Mouse (Mus musculus) erythroblast, embryonic 14.5 days (primary cell): ENCODE data around the gene Ano1. TPM values are rescaled to one million over a fixed set of nuclear protein-coding genes. Genes with fewer than 3 reads are reported as not detected.

Source experiments
- H3K27me3 ChIP-seq: 2 replicates; pipeline ENCODE4 v1.6.1; 2012; ENCODE audit warnings: inconsistent platforms; ENCODE audit not compliant: control insufficient read depth
- H3K36me3 ChIP-seq: 2 replicates; pipeline ENCODE4 v1.6.1; 2012; ENCODE audit warnings: mild to moderate bottlenecking, inconsistent platforms; ENCODE audit not compliant: control insufficient read depth
- H3K4me1 ChIP-seq: 2 replicates; pipeline ENCODE4 v1.6.1; 2012; ENCODE audit warnings: inconsistent platforms; ENCODE audit not compliant: control insufficient read depth
- H3K4me3 ChIP-seq: replicated peaks from 2 replicates; pipeline ENCODE3; 2012; ENCODE audit warnings: moderate library complexity, mild to moderate bottlenecking, inconsistent platforms
- H3K9me3 ChIP-seq: 2 replicates; pipeline ENCODE4 v1.6.1; 2012; ENCODE audit warnings: low read length, inconsistent platforms, mixed read lengths; ENCODE audit not compliant: control insufficient read depth
- GATA1 ChIP-seq: IDR thresholded peaks from 2 replicates; pipeline ENCODE4 v1.6.1; 2012; ENCODE audit warnings: low read length, inconsistent platforms, mixed read lengths
- TAL1 ChIP-seq: IDR thresholded peaks from 3 replicates; pipeline ENCODE4 v1.6.1; 2012; ENCODE audit warnings: low read length, inconsistent platforms, mixed read lengths
- polyA plus RNA-seq: library from polyadenylated mRNA; stranded (reverse); fragments of >175 nt; gene quantifications from 2 replicates; pipeline ENCODE4 v1.2.3, GENCODE M21; 2012

The Ano1 gene
- polyA plus RNA-seq, 1 experiment: 0.08 TPM

DNA sequence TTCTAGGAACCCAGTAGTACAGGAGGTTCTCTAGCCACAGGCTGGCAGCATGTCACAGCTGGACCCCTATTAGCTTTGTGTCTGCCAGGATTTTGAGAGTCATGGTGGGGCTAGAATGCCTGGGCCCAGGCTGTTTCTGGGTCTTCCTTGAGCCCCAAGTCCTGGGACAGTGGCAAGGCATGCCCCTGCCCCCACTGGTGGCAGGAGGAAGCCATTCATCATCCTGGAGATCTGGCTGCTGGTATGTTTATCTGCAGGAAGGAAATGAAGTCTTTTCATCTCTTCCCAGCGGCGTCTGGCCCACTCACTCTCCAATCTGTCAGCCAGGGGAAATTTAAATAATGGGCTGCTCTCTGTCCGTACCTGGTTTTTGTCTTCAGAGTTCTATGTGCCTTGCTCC is 18.3 kb upstream of the Ano1 start:
- TF ChIP-seq GATA1 (no peak), TAL1 (no peak)
- Histone ChIP-seq H3K36me3 (no peaks in the 10 kb centered on the region), H3K9me3 (peaks cover 3% of the 10 kb centered on the region; the same call in 1 of the 2 replicates), H3K27me3 (peaks cover 37% of the 10 kb centered on the region), H3K4me3 (no peak overlapping the region), H3K4me1 (peaks cover 2% of the 10 kb centered on the region)

DNA sequence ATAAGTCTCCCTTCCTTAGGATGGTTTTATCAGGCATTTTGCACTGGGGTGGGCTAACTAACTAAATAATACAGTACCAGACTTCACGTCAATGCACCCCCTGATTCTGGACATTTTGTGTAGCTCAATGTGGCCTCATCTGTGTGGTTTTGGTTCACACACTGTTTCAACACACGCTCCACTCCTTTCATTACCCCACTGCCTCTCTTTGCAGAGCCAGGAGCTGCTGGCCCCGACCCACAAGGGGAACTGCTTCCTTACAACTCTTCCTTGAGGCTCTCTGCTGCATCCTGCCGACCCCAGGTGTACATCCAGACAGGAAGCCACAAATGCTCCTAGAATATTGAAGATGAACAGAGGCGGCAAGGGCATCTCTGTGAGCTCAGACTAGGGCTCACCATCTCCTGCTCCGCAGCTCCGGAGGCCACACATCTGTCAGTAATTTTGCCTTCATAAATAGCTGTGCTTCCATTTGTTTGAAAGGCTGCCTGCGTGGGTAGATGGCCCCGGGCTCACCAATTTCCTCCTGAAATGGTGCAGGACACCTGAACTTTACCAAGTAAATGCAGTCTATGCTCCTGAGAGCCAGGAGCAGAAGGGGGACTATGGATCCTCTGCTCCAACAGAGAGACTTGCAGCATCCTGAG is 17.8 kb upstream of the Ano1 start:
- Histone ChIP-seq H3K4me3 (no peak overlapping the region), H3K36me3 (no peaks in the 10 kb centered on the region), H3K9me3 (peaks cover 4% of the 10 kb centered on the region; the same call in 1 of the 2 replicates), H3K4me1 (0 out of 2 replicates have a peak, but pooled peaks cover 2% of the 10 kb centered on the region), H3K27me3 (peaks cover 37% of the 10 kb centered on the region)
- TF ChIP-seq GATA1: no peak

DNA sequence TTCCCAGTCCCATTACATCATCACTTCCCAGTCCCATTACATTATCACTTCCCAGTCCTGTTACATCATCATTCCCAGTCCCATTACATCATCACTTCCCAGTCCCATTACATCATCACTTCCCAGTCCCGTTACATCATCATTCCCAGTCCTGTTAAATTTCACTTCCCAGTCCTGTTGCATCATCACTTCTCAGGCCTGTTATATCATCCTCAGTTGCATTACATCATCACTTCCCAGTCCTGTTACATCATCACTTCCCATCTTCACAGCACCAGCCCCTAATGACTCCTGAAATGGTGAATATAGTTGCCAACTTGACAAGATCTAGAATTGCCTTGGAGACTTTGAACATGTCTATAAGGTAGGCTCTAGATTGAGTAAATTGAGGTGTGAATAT is 17.1 kb upstream of the Ano1 start:
- Histone ChIP-seq H3K27me3 (peaks cover 37% of the 10 kb centered on the region), H3K4me1 (0 out of 2 replicates have a peak, but pooled peaks cover 2% of the 10 kb centered on the region), H3K36me3 (no peaks in the 10 kb centered on the region), H3K9me3 (peaks cover 4% of the 10 kb centered on the region; the same call in 1 of the 2 replicates), H3K4me3 (no peak overlapping the region)
- TF ChIP-seq TAL1 (no peak), GATA1 (no peak)

DNA sequence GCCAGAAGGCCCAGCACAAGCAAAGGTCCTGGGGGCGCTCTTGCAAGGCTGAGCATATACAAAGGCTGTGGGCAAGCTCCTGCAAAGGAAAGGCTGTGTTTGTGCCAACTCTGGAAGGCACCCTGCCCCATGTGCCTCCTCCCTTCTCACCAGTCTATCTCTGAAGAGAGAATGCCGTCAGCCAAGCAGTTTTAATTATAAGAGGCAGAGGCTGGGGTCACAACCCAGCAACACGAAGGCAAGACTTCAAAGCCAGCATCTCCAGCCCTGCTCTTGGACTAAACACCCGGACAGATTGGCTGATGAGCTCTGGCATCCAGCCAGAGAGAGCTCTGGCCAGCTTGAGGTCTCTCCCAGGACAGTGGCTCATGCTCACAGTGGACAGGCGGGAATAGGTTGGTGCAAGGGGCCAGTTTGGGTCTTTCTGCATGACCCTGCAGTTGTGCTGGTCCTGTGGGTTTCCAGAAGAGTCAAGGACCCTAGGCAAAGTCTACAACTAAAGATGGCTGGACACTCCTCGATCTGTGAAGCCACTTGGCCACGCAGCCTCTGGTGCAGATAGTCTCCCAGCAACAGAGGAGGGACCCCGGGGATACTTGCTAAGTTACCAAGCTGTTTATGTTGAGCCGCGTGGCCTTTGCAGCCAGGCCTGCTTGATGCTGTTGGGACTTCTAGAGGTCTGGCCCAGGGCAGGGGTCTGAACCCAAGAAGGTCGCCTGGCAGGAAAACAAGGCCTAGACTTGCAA is 12.9 kb upstream of the Ano1 start:
- Histone ChIP-seq H3K9me3 (peaks cover 4% of the 10 kb centered on the region; the same call in 1 of the 2 replicates), H3K4me1 (no peaks in the 10 kb centered on the region), H3K27me3 (peaks cover 32% of the 10 kb centered on the region), H3K4me3 (no peak overlapping the region), H3K36me3 (no peaks in the 10 kb centered on the region)
- TF ChIP-seq GATA1 (no peak), TAL1 (no peak)

DNA sequence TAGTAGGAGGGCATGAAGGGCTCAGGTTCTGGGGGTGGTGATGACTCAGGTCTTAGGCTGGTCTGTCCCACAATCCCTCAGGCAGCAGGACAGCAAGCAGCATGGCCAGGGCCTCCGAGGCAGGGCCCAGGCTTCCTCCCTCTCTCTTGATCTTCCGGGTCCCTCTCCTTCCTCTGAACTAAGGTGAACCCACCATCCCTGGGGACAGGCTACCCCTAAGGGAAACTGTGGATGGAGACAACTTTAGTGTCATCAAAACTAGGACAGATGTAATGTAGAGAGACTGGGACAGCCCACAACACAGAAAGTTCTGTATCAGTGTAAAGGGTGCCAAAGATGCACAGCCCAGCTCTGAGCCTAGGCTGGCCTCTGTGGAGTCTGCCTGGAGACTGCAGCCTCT is 12.2 kb upstream of the Ano1 start:
- Histone ChIP-seq H3K4me1 (no peaks in the 10 kb centered on the region), H3K9me3 (peaks cover 4% of the 10 kb centered on the region; the same call in 1 of the 2 replicates), H3K4me3 (no peak overlapping the region), H3K36me3 (no peaks in the 10 kb centered on the region), H3K27me3 (peaks cover 25% of the 10 kb centered on the region)
- TF ChIP-seq TAL1: no peak
- TF ChIP-seq GATA1: no peak

DNA sequence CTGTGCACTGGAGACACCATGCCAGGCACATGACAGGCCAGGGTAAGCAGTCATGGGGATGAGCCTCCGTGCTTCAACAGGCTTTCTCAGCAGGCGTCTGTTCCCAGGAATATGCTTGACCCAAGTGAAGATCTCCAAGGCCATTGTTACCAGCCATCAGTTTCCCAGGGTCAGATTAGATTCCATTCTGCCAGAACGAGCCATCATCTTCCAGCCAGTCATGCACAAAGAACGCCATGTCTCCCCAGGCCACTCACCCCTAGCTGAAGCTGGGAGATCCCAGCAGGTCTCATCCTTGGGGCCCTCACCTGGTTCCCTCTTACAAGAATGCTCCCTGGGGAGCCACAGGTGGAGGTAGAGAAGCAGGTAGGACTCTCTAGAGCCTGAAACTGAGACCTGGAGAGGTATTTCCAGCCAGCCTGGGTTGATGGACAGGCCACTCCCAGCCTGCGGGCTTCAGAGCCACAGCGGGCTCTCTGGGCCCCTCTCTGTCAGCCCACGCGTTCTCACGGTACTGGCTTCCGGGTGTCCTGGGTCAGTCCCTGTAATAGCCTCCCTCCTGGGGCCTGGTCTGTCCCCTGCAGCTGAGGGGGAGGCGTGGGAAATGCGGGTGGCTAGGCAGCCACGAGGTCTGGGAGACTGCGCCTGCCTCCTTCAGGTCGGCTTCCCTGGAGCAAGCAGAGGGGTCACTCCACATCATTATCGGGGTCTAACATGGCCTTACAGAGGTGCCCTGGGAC is 10.9 kb upstream of the Ano1 start:
- H3K4me3 ChIP-seq: no peak overlapping the region
- no peaks in the 10 kb centered on the region; the same call in 1 of the 2 replicates for H3K4me1 ChIP-seq
- H3K27me3 ChIP-seq: peaks cover 17% of the 10 kb centered on the region
- TF ChIP-seq TAL1 (no peak), GATA1 (no peak)
- no peaks in the 10 kb centered on the region for H3K36me3 ChIP-seq
- H3K9me3 ChIP-seq: peaks cover 4% of the 10 kb centered on the region; the same call in 1 of the 2 replicates

DNA sequence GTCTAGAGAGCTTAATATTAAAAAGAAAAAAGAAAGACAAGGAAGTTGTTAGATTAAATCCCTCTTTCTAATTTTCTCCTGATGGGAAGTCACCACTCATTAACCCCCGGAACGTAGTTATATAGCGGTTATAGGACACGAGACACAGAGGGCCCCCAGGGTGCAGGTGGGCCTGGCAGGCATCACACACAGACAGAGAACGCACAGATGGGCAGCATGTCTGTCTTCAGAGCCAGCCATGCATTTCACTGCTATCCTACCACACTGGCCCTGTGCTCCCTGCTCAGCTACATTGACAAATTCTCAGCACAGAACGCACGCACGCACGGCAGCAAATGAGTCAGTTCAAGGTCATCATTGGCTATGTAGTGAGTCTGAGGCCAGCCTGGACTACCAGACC is 8.5 kb upstream of the Ano1 start:
- Histone ChIP-seq H3K9me3 (peaks cover 3% of the 10 kb centered on the region; the same call in 1 of the 2 replicates), H3K36me3 (no peaks in the 10 kb centered on the region), H3K4me1 (peaks cover 12% of the 10 kb centered on the region), H3K27me3 (peaks cover 17% of the 10 kb centered on the region), H3K4me3 (no peak overlapping the region)
- TF ChIP-seq GATA1 (no peak), TAL1 (no peak)

DNA sequence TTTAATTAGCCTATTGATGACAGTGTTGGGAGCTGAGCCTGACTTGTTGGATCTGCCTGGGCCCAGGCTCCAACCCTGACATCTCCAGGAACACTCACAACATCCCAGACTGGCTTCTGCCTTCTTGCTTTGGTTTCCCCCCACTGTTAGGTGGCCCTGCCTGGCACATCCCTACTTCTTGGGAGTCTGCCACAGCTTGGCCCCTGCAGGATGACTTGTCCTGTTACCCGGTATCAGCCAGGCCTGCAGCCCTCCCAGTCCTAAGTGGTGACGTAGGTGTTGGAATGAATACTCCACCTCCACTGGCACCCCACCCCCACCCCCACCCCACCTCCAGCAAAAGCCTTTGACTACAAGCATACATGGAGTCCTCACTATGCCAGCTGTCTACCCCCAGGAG is 7.7 kb upstream of the Ano1 start:
- Histone ChIP-seq H3K36me3 (no peaks in the 10 kb centered on the region), H3K27me3 (peaks cover 17% of the 10 kb centered on the region), H3K4me1 (peaks cover 15% of the 10 kb centered on the region), H3K4me3 (no peak overlapping the region), H3K9me3 (no peaks in the 10 kb centered on the region)
- TF ChIP-seq TAL1 (no peak), GATA1 (no peak)
